Mouse (Mus musculus) right cerebral cortex, postnatal 4 days (tissue): Measurements from ENCODE around the gene Zfhx2.

ENCODE experiments used
- DNase-seq: peaks from one replicate; pipeline ENCODE4 v3.0.0-alpha.2; 2022

The Zfhx2 gene

DNA sequence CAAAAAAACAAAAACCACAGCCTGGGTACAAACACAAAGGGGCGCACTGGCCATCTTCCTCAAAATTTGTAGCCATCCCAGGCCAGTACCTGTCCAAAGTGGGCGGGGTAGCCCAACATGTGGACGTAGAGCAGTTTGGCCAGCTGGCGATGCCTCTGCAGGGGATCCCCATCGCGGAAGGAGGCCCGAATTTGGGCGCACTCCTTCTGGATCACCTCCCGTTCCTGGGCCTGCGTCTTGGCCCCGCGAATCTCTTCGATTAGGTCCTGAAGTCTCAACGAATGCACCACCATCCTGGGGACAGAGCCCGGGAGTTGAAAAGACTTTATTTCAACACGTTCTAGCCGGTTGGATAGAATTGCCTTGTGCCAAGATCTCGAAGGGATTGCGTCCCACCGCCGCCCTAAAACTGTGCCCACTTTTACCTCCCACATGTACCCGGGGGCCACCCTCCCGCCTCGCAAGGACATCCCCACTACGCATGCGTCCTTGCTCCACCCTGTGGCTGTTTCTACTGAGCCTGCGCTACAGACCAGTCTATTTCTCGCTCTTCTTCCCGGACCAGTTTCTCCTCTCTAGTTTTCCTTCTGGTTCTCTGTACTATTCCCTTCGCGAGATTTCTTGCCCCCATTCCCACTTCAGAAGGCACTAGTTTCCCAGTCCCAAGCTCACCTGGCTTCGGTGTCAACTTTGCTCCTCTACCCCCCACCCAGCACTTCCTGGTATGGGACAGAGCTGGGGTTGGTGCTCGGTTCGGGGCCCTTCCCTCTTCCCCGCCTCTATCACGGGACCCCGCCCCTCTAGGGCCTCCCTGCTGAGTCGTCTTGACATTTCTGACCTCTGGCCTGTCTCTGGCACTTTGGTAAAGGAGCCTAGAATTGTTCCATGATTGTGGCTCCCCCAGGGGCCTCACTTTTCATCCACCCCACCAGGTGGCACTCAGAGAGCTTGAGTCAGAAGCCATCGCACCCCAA, 14.0 kb upstream of the Zfhx2 start, which contains the start of gene Ap1g2:
Gene Ap1g2 (minus strand): TSS at position 758 of the 974 bp plus-strand sequence.
- peak; percentile 87 for DNase-seq

DNA sequence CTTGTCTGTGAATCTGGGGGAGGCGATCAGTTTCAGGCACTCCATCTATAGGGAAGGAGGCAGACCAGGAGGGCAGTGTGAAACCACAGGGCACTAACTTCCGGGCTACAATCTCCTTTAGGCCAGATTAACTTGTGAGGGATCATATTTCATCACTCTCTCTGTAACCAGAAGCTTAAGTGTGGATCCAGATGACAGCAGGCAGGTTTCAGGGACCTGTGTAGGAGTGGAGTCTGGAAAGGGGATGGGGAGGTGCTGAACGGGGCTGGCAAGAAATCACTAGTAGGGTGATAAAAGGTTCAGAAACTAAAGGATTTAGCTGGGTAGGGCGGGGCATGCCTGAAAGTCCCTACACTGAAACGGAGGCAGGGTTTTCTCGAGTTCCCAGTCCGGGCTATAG, 13.3 kb upstream of the Zfhx2 start:
- DNase-seq, result no peak

DNA sequence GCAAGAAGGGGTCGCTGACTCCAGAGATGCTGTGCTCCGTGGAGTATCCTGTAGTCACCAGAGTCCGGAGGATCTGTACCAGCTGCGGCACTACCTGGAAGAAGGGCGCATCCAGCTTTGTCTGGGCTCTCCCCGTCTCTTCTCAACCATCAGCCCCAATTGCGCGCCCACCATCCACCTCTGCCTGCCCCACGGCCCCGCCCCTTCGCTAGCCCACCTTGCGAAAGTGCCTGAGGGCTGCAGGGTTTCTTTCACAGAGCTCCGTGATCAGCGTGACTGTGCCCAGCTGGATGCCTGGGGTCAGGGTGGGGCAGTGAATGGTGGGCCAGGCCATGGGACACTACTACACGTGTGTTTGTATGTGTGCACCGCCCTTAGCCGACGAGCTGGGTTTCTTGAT, 12.2 kb upstream of the Zfhx2 start:
- DNase-seq, result no peak

GRCm38 (mm10) chr14:55102253-55102785, 10.2 kb upstream of the Zfhx2 start:
- DNase-seq, result no peak

DNA sequence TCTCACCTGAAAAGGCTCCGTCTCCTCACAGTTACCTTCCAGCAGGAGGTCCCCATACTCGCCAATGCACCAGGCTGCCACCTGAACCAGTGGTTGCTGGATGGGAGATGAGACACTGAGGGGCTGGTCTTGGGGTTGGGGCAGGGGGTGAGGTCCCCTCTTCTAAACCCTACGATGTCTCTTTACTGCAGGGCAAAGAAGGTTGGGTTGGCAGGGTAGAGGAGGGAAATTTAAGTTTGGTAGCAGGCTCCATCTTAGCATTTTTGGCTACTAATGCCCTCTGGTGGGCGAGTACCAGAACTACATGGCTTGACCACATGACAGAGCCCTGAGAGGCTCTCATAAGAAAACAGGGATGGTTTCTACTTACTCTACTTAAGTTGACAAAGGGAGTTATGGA, 9.5 kb upstream of the Zfhx2 start:
- DNase-seq, result peak; percentile 56

DNA sequence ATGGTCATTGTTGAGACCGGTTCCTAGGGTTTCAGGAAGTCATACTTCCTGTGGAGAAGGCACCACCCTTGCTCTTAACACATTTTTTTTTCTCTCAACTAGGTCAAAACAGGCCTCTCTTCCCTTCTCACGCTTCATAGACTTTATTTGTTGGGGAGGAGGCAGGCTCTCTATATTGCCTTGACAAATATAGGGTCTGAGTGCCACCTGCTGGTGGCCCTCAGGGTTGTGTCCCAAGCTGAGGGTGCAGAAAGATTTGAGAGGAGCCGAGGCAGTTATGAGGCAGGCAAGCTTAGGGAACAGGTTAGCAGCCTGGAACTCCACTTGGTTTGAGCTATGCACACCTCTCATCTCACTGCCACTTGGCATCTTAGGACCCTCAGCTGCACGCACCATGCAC, 5.9 kb upstream of the Zfhx2 start:
- peak; percentile 67 for DNase-seq

DNA sequence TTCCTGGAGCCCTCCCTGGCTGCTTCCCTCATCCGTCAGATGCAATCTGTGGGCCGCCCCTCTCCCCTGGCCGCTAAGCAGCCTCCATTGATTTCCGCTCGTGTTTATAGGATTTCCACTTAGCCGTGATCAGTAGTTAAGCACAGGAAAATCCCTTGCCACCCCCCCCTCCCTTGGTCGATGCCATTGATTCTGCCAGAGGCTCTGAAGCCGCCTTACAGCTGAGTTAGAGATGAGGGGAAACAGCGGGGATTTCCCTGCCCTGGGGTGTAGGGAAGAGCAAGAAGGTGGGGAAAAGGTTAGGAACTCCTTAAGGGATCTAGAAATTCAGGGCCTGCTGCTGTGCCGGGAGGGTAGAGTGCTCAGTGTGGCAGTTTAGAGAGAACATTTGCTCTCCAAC, 5.5 kb upstream of the Zfhx2 start:
- no peak for DNase-seq

- no peak for DNase-seq
Measured at GRCm38 (mm10) chr14:55096573-55097087, 4.5 kb upstream of the Zfhx2 start.

DNA sequence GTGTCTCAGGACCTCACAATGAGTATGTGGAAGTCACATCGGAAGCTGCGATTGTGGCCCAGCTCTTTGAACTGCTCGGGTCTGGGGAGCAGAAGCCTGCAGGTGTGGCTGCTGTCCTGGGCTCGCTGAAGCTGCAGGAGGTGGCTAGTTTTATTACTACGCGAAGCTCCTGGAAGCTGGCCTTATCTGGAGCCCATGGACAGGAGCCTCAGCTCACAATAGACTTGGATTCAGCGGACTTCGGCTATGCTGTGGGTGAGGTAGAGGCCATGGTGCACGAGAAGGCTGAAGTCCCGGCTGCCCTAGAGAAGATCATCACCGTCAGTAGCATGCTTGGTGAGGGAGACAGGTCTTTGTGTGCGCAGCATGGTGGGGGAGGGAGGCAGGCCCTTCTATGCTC, 3.5 kb upstream of the Zfhx2 start:
- no peak for DNase-seq

DNA sequence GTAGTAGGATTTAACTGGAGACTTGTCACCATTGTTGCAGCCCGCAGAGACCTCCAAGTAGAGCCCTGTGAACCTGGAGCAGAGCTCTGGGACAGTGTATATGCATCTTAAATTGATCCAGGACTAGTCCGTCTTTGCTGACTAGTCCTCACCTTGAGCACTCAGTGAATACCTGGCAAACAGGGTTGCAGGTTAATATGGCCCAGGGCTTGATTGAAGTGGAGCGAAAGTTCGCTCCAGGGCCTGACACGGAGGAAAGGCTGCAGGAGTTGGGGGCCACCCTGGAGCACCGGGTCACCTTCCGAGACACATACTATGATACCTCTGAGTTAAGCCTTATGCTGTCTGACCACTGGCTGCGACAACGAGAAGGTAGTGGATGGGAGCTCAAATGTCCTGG, 3.1 kb upstream of the Zfhx2 start:
- no peak for DNase-seq

GRCm38 (mm10) chr14:55094704-55095231, 2.6 kb upstream of the Zfhx2 start, which contains the start of gene Thtpa:
TSS of gene Thtpa (plus strand) at chr14:55094784.
- peak; percentile 77 for DNase-seq

GRCm38 (mm10) chr14:55093927-55094326, 1.8 kb upstream of the Zfhx2 start:
- DNase-seq, result no peak

GRCm38 (mm10) chr14:55091209-55091865, 787 bp downstream of the Zfhx2 start:
- peak; percentile 54 for DNase-seq

DNA sequence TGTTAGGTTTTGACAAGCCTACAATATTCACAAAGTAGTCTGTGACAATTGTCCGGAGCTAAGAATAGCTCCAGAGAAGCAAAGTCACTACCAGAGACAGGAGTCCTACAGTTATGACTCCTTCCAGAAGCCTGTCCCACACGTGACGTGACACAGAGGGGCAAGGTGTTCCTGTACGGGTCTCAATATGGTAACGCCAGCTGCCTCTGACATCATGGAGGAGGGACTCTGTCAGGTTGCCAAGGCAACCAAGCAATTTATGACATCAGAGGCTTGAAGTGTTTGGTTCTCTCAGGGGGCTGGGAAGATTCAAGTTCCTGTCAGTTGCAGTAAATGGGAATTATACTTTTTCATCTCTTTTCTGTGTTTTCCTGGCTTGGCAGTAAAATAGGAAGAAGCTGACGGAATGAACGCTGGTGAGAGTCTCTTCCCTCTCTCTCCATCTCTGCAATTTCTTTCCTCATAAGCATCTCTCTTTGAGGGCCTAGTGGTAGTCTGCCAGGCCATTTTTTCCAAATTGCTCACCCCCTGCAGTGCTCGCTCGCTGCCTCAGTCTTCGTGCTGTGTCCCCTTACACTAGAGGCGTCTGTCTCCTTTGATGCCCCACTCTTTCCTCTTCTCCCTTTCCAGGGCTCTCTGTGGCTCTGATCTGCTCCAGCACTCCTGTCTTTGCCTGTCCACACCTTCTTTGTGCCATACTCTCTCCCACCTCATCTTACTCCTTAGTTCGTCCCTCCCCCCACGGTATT, 2.8 kb downstream of the Zfhx2 start:
- DNase-seq, result peak; percentile 37

DNA sequence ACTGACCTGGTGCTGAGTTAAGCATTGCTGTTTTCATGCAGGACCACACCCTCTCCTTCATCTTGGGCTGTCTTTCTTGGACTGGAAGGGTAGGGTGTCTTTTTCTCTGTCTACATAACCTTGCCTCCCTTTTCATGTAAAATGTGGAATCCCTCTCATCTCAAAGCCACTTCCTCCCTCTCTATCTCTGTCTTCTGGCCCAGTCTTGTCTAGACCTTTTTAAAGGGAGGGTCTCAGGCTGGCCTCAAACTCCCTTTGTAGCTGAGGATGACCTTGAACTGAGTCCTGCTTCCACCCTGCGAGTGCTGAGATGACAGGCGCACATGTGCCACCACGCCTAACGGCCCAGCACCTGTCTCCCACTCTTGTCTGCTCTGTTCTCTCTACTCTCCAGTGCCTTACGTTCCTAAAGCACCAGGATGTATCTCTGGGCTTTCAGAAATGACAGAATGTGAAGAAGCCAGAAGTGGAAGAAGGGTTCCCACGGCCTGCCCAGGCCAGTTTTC, 6.1 kb downstream of the Zfhx2 start:
- DNase-seq, result no peak

GRCm38 (mm10) chr14:55085324-55086008, 6.7 kb downstream of the Zfhx2 start:
- DNase-seq, result peak; percentile 10

- DNase-seq, result no peak
Measured at GRCm38 (mm10) chr14:55083481-55083880, 8.6 kb downstream of the Zfhx2 start.

DNA sequence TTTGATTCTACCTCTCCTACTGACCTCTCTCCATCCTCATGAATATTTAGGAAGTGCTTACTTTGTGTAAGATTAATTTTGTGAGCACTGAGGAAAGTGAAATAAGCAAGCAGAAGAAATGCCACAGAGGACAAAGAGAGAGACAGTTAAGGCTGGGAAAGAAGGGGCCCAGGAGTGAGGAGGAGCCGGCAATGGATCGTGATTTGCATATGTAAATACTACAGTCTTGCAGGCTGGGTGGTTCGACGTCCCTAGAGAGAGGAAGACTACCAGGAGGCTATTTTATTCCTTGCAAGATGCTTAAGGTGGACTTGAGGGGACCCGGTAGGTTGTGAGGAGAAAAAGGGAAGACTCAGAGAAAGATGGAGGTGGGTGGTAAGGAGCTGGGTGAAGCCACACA, 11.0 kb downstream of the Zfhx2 start:
- no peak for DNase-seq

- DNase-seq, result peak; percentile 88
Measured at GRCm38 (mm10) chr14:55079214-55079970, 12.7 kb downstream of the Zfhx2 start.

DNA sequence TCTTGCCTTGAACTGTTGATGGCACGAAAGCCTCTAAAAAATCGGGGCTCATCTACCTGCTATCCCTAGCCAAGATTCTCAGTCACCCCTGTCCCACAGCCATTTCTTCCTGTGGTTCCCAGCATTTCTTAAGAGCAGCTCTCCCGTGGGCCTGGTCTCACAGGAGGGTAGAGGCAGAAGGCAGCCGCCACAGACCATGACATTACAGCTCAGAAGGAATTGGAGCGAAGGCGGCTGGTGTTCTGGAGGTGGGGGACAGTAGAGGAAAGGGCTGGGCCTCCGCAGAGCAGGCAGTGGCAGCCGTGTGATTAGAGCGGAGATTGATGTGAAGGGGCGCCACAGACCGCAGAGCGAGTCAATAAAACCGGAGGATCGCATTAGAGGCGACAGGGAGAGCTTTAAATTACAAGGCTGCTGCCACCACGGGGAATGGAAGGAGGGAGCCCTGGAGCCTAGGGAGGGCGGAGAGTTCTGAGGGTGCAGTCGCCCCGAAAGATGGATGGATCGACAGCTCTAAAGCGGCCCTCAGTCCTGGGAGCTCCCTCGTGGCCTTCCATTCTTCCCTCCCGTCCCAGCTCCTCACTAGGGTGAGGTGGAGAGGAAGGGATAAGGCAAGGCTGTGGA, 13.6 kb downstream of the Zfhx2 start:
- no peak for DNase-seq
